Mouse (Mus musculus): ENCODE results near the gene Lhx6. TPM values are rescaled to one million over a fixed set of nuclear protein-coding genes. Genes with fewer than 3 reads are reported as not detected.
"Not testable (repeated sequence)": the region's sequence is repeated elsewhere in the genome, so short reads cannot be mapped to it uniquely, and the experiment has no call there.

Lhx6 gene
- 0.16 and 0.19 TPM in 2 replicates for polyA plus RNA-seq (2015; fragmentation: Nextera tagmentation; extraction: Ambion mirVana)

GRCm38 (mm10) chr2:36104956-36105741 lies at the start of gene Lhx6:
Gene Lhx6 (minus strand): TSS chr2:36105408.
- no peak for ATAC-seq (ENCODE audit: low read depth)
- no peak for DNase-seq
- no peak within 1 kb of the TSS for H3K27ac ChIP-seq

GRCm38 (mm10) chr2:36152401-36152800 lies 47.2 kb upstream of the Lhx6 start:
- not testable (repeated sequence) for H3K27me3 ChIP-seq; H3K9ac ChIP-seq; DNase-seq; H3K4me1 ChIP-seq (replicated peaks); H3K4me2 ChIP-seq; H3K4me3 ChIP-seq (replicated peaks); ATAC-seq (ENCODE audit: low read depth); H3K27ac ChIP-seq; H3K9me3 ChIP-seq (replicated peaks)
- WGBS (ENCODE audit: insufficient replicate concordance): 83% methylated on average over 4 of the region's 4 CpGs
- H3K36me3 ChIP-seq: peaks cover 54% of the 10 kb centered on the region

More at GRCm38 (mm10) chr2:36104956-36105741, at the start of gene Lhx6:
- Histone ChIP-seq H3K9ac (no peak within 1 kb of the TSS), H3K27me3 (peaks cover 100% of the 10 kb centered on the region), H3K4me2 (peak within 1 kb of the TSS; percentile 56), H3K4me1 (replicated peaks) (peaks cover 16% of the 10 kb centered on the region), H3K9me3 (replicated peaks) (no peaks in the 10 kb centered on the region), H3K36me3 (no peaks in the 10 kb centered on the region), H3K4me3 (replicated peaks) (peak within 1 kb of the TSS; percentile 43)
- 2% methylated on average over 58 of the region's 58 CpGs for WGBS (ENCODE audit: insufficient replicate concordance)

GRCm38 (mm10) chr2:36148876-36149365 lies 43.7 kb upstream of the Lhx6 start:
- Histone ChIP-seq H3K27me3 (no peaks in the 10 kb centered on the region), H3K4me3 (replicated peaks) (no peak overlapping the region), H3K36me3 (peaks cover 40% of the 10 kb centered on the region), H3K4me1 (replicated peaks) (no peaks in the 10 kb centered on the region), H3K9ac (no peak overlapping the region), H3K4me2 (no peak overlapping the region), H3K27ac (no peak overlapping the region), H3K9me3 (replicated peaks) (no peaks in the 10 kb centered on the region)
- ATAC-seq (ENCODE audit: low read depth) (no peak), DNase-seq (no peak)
- 81% methylated on average over 7 of the region's 7 CpGs for WGBS (ENCODE audit: insufficient replicate concordance)

GRCm38 (mm10) chr2:36139096-36139495 lies 33.9 kb upstream of the Lhx6 start:
- H3K9ac ChIP-seq: 0 out of 2 replicates have a peak overlapping the region, but pooled peaks have one; percentile 6
- H3K27me3 ChIP-seq: no peaks in the 10 kb centered on the region
- ATAC-seq (ENCODE audit: low read depth) (no peak), DNase-seq (no peak)
- H3K4me1 ChIP-seq (replicated peaks): peaks cover 36% of the 10 kb centered on the region
- H3K9me3 ChIP-seq (replicated peaks): no peaks in the 10 kb centered on the region
- H3K4me2 ChIP-seq: no peak overlapping the region
- peaks cover 26% of the 10 kb centered on the region for H3K36me3 ChIP-seq
- 57% methylated on average over 2 of the region's 2 CpGs for WGBS (ENCODE audit: insufficient replicate concordance)
- H3K4me3 ChIP-seq (replicated peaks): no peak overlapping the region
- 0 out of 2 replicates have a peak overlapping the region, but pooled peaks have one; percentile 48 for H3K27ac ChIP-seq

GRCm38 (mm10) chr2:36136300-36136941 lies 31.2 kb upstream of the Lhx6 start, which contains the start of the genes Mrrf and Rbm18:
Gene Mrrf (plus strand): TSS chr2:36136389.
Gene Rbm18 (minus strand): TSS chr2:36136773.
- H3K27me3 ChIP-seq: no peaks in the 10 kb centered on the region
- under 1% methylated on average over 50 of the region's 50 CpGs for WGBS (ENCODE audit: insufficient replicate concordance)
- peak; percentile 88 for DNase-seq
- no peaks in the 10 kb centered on the region for H3K9me3 ChIP-seq (replicated peaks)
- peak within 1 kb of the TSS; percentile 86 for H3K9ac ChIP-seq
- peaks cover 34% of the 10 kb centered on the region for H3K36me3 ChIP-seq
- peaks cover 36% of the 10 kb centered on the region for H3K4me1 ChIP-seq (replicated peaks)
- peak within 1 kb of the TSS; percentile 75 for H3K4me2 ChIP-seq
- peak; percentile 94 for ATAC-seq (ENCODE audit: low read depth)
- H3K27ac ChIP-seq: peak within 1 kb of the TSS; percentile 88
- peak within 1 kb of the TSS; percentile 83 for H3K4me3 ChIP-seq (replicated peaks)

GRCm38 (mm10) chr2:36135887-36136286 lies 30.7 kb upstream of the Lhx6 start:
- Histone ChIP-seq H3K9ac (peak overlapping the region; percentile 86), H3K27me3 (no peaks in the 10 kb centered on the region), H3K4me1 (replicated peaks) (peaks cover 36% of the 10 kb centered on the region), H3K4me2 (peak overlapping the region; percentile 75), H3K4me3 (replicated peaks) (peak overlapping the region; percentile 83), H3K36me3 (peaks cover 35% of the 10 kb centered on the region), H3K27ac (peak overlapping the region; percentile 88), H3K9me3 (replicated peaks) (no peaks in the 10 kb centered on the region)
- ATAC-seq (ENCODE audit: low read depth): no peak
- under 1% methylated on average over 4 of the region's 4 CpGs for WGBS (ENCODE audit: insufficient replicate concordance)
- no peak for DNase-seq

GRCm38 (mm10) chr2:36129051-36129450 lies 23.8 kb upstream of the Lhx6 start:
- no peak overlapping the region for H3K4me2 ChIP-seq
- ATAC-seq (ENCODE audit: low read depth) (no peak), DNase-seq (no peak)
- H3K27me3 ChIP-seq: no peaks in the 10 kb centered on the region
- H3K27ac ChIP-seq: no peak overlapping the region
- H3K4me1 ChIP-seq (replicated peaks): peaks cover 5% of the 10 kb centered on the region; the same call in 1 of the 2 replicates
- no peak overlapping the region for H3K9ac ChIP-seq
- H3K4me3 ChIP-seq (replicated peaks): no peak overlapping the region
- peaks cover 81% of the 10 kb centered on the region for H3K36me3 ChIP-seq
- H3K9me3 ChIP-seq (replicated peaks): no peaks in the 10 kb centered on the region
- WGBS (ENCODE audit: insufficient replicate concordance): 71% methylated on average over 3 of the region's 3 CpGs

- Histone ChIP-seq H3K36me3 (peaks cover 81% of the 10 kb centered on the region), H3K4me3 (replicated peaks) (no peak overlapping the region), H3K27me3 (no peaks in the 10 kb centered on the region), H3K9ac (no peak overlapping the region), H3K9me3 (replicated peaks) (no peaks in the 10 kb centered on the region), H3K27ac (no peak overlapping the region), H3K4me1 (replicated peaks) (peaks cover 5% of the 10 kb centered on the region; the same call in 1 of the 2 replicates), H3K4me2 (no peak overlapping the region)
- DNase-seq (no peak), ATAC-seq (ENCODE audit: low read depth) (no peak)
- WGBS (ENCODE audit: insufficient replicate concordance): 62% methylated on average over 4 of the region's 4 CpGs
Observed at GRCm38 (mm10) chr2:36127973-36128372, 22.8 kb upstream of the Lhx6 start.

GRCm38 (mm10) chr2:36126795-36127429 lies 21.7 kb upstream of the Lhx6 start:
- no peak overlapping the region for H3K4me2 ChIP-seq
- H3K9ac ChIP-seq: no peak overlapping the region
- DNase-seq (no peak), ATAC-seq (ENCODE audit: low read depth) (no peak)
- peaks cover 80% of the 10 kb centered on the region for H3K36me3 ChIP-seq
- no peaks in the 10 kb centered on the region for H3K27me3 ChIP-seq
- 86% methylated on average over 9 of the region's 9 CpGs for WGBS (ENCODE audit: insufficient replicate concordance)
- H3K9me3 ChIP-seq (replicated peaks): no peaks in the 10 kb centered on the region
- no peak overlapping the region for H3K27ac ChIP-seq
- peaks cover 5% of the 10 kb centered on the region; the same call in 1 of the 2 replicates for H3K4me1 ChIP-seq (replicated peaks)
- H3K4me3 ChIP-seq (replicated peaks): no peak overlapping the region

- DNase-seq: no peak
- H3K27me3 ChIP-seq: peaks cover 49% of the 10 kb centered on the region
- no peak overlapping the region for H3K4me2 ChIP-seq
- no peak for ATAC-seq (ENCODE audit: low read depth)
- H3K36me3 ChIP-seq: peaks cover 19% of the 10 kb centered on the region
- no peak overlapping the region for H3K27ac ChIP-seq
- WGBS (ENCODE audit: insufficient replicate concordance): 55% methylated on average over 3 of the region's 3 CpGs
- no peaks in the 10 kb centered on the region for H3K9me3 ChIP-seq (replicated peaks)
- H3K4me3 ChIP-seq (replicated peaks): no peak overlapping the region
- H3K9ac ChIP-seq: no peak overlapping the region
- H3K4me1 ChIP-seq (replicated peaks): no peaks in the 10 kb centered on the region
Observed at GRCm38 (mm10) chr2:36112632-36113031, 7.4 kb upstream of the Lhx6 start.

GRCm38 (mm10) chr2:36108615-36109014 lies 3.4 kb upstream of the Lhx6 start:
- DNase-seq (no peak), ATAC-seq (ENCODE audit: low read depth) (no peak)
- Histone ChIP-seq H3K4me2 (no peak overlapping the region), H3K27me3 (peaks cover 89% of the 10 kb centered on the region), H3K9ac (no peak overlapping the region), H3K4me3 (replicated peaks) (no peak overlapping the region), H3K36me3 (no peaks in the 10 kb centered on the region), H3K9me3 (replicated peaks) (no peaks in the 10 kb centered on the region), H3K27ac (no peak overlapping the region), H3K4me1 (replicated peaks) (peaks cover 2% of the 10 kb centered on the region)
- WGBS (ENCODE audit: insufficient replicate concordance): 13% methylated on average over 7 of the region's 7 CpGs
